Mouse (Mus musculus) monocyte, adult 5-6 weeks (primary cell): ENCODE results near the gene Kbtbd12. TPM values are rescaled to one million over a fixed set of nuclear protein-coding genes. Genes with fewer than 3 reads are reported as not detected.

Experiments
- ATAC-seq: fragments of 153-309, 156-312 bp; replicated peaks from 2 replicates; pipeline ENCODE4 v1.8.0; 2017; ENCODE audit warnings: mild to moderate bottlenecking; ENCODE audit not compliant: low TSS enrichment, insufficient number of reproducible peaks, severe bottlenecking, poor library complexity, low FRiP score
- total RNA-seq: library from RNA; stranded (forward); fragments of 200-1000, 200-491, 200-594 nt; gene quantifications from 3 replicates; pipeline ENCODE4 v1.2.3, GENCODE M21; 2017

Kbtbd12 gene
- not detected in 3 replicates for total RNA-seq

DNA sequence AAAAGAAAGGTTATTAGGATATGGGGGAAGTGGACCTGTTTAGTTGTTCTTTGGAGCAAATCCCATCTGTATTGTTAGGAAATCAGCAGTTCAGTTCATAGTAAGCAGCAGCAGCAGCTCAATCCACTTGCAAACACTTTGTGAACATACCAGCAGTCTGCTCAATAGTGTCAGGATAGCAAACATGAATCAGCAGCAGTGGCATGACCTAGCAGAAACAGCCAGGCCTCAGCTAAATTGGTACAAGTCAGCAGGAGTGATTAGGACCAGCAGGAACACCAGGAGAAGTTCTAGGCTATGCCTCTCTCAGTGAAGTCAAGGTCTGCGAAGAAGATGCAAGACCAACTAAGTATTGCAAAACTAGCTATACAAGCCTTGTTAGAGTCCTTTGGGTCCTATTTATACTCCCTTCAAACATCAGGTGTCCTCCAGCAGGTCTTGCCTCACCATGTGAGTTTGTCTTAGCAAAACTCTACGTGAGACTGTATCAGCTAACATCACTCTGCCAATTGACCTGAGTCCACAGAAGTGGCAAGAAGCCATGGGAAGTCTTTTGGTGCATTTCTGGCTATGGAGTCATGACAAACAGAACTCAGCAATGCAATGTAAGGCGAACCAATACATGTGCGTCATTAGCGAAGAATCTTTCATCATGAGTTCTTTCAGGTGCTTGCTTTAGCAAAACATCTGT is at the start of gene Kbtbd12:
Kbtbd12 (minus strand) TSS at position 340 of the 691 bp plus-strand sequence.
- ATAC-seq, result no peak

DNA sequence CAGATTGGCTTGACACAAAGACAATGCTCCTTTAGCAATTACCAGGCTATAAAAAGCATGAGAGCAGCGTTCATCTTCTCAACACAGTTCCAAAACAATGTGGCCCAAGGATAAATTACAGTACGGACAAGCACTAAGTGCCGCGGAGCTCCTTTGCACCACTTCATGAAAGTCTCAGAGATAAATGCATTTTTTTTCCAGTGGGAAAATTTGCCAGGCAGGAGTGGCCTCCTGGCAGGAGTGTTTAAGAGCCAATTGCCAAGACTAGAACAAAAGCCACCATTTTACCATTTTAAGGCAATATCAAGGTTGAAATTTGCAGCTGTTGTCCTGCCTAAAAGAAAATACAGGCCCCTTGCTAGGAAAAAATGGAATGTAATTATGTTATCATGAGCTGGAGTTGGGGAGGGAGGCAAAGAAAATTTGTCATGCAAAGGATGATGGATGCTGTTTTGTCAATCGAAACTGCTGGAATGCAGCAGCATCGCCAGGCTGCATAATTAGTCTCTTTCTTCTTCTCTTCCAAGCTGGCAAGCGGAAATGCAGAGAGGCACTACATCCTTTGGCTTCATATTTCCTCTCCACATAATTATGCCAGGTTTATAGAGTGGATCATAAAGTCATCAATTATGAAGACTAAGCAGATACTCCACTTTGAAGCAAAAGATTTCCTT is 45.8 kb upstream of the Kbtbd12 start:
- ATAC-seq, result no peak

DNA sequence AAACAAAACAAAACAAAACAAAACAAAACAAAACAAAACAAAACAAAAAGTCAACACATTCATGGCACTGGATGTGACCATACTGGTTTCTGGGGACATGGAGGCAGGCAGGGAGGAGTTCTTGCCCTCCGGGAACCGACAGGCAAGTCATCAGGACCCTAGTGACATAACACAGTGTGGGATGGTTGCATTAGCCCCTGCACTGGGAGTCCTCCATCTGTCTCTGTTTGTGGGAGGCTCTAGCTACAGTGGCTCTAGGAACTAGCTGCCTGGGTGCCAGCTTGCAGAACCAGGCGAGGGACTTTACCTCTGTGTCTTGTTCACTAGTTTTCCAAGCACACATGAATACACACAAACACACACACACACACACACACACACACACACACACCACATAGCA is 43.3 kb upstream of the Kbtbd12 start:
- no peak for ATAC-seq

DNA sequence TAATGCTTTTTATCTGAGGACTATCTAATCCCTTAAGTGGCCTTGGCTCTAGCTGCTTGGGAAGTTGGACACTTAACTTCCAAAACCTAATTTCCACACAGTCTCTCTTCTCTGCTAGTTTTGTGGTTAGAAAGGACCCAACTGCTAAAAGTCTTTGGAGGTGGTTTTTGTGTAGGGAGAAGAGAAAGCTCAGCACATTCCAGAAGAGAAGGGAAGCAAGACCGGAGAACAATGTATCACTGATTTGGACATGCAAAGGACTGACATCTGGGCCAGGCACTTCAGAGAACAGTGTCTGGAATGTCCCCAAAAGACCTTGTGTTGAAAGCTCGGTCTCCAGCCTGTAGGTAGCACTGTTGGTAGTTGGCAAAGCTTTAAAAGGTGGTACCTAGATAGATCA is 40.0 kb upstream of the Kbtbd12 start:
- no peak for ATAC-seq

DNA sequence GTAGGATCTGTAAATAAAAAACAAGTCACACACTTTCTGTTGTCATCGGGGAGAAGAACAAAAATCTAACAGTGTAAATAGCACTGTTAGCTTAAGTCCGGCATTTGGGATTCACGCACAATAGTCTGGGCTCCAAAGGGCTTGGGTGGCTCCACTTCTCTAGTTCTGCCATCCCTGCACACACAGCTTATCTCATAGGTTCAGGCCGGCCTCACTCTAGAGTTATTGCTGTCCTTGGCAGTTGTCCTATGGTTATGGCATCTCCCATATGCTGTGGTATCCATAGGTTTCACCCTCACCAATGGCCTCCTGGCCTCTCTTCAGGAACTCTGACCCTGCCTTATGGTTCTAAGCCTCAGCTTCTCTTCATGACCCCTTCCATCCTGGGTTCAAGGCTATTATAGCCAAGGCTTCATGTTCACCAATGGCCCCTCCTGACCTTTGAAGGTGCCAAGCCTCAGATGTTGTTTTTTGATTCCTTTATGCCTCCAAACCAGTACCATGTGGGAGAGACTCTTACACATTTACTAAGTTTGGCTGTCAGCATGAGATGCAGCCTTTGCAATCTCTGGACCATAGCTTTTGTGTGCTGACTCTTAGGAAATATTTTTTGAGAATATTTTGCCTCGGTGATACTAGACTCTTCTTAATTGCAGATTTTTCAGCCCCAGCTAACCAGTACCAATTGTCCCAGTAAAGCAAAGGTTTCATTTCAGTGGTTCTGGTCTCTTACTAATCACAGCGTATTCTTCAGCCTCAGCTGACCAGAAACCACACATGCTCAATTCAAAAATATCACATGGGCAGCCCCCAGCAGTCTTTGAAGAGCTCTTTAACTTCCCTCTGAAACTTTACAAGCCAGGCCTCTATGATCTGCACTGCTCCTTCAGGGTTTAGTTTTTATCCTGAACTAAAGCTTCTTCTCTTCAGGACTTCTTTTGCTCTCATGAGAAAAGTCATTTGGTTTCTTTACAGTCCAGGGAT is 39.3 kb upstream of the Kbtbd12 start:
- no peak for ATAC-seq

DNA sequence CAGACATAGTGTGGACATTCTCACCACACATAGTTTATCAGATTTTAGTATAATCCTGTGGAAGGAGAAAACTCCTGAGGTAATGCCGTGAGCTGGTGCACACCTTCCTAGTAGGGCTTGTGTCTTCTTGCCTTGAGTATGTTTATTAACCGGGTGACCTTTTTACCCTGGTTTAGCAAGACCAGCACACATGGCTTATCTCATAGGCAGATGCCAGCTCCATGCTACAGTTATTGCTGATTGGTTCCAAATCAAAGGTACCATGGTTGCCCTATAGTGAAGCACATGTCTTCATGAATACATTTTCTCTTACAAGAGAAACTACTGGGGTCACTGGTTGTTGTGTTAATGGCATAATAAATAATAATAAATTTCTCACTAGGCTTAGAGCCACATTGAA is 38.1 kb upstream of the Kbtbd12 start:
- ATAC-seq, result no peak

DNA sequence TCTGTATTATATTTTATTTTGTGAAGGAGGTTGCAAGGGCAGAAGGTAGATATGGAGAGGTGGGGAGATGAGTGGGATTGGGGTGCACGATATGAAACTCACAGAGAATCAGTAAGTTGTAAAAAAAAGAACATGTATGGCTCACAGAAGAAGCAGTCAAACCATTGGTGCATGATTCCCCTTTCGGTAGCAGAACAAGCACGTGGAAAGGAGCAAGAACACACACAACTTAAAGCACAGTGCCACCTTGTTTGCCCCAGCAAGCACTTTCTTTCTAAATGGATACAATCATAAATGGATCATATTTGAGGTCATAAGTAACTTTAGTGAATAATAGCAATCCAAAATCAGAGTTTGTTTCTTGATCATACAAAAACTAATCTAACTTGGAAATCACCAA is 24.5 kb upstream of the Kbtbd12 start:
- ATAC-seq, result no peak

DNA sequence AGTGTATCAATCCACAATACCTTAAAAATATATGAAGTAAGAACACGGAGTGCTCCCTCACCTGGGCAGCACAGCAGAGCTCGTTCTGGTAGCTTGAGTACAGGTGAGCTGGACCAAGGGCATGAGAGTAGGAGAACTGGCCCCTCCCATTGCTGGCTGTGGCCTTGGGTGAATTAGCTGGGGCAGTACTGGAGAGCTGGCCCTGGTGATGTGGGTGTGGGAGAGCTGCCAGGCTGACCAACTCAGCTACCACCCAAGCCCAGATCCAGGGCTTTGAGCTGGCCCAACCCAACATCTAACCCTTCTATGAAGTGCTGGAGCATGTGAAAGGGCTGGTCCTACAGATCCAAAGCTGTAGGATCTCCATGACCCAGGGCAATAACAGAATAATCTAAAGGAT is 23.9 kb upstream of the Kbtbd12 start:
- no peak for ATAC-seq

DNA sequence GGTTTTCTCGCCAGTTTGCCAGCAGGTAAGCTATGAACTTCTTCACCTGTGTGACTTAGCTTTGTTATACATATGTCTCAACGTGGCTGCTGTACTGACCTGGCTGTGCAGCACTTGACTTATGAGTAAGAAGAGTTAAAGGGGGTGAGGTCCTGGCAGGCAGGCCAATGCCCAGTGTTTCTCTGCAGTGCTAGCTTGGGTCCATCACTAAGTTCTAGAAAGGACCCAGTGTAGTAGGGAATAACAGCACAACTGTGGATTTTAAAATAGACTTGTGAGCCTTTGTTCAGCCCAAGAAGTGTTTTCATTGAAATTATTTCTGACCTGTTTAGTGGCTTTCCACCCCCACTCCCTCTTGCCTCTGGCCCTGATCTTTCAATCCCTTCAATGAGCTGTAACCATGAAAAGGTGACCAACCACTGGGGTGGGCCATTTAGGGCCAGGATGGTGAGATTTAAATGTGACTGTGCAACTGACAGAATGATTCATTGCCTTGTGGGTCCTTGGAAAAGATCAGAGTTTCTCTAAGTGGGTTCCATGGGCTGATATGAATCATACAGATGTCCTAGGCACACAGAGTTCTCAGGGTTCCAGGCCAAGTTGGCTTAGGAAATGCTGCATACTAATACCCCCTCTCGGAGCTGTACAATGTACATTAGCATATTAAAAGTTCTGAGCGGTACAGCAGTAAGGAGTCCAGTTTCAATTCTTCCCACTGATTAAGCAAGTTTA is 10.0 kb upstream of the Kbtbd12 start:
- no peak for ATAC-seq

DNA sequence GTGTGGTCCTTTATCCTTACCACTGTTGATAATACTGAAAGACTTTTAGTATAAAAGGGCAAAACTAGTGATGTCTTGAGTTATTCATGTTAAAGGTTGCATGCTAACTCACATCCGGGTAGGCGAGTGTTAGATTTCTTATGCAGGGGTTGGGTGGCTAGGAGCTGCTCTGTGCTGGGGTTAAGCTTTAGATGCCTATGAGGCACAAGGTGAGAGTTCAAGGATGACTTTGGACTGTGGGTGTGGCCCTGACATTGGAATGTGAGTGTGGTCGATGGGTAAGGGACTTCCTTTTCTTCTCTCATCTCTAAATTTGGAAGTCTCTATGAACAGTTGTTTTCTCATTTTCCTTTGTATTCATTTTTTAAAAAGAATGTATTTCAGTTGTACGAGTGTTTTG is 7.0 kb upstream of the Kbtbd12 start:
- no peak for ATAC-seq

DNA sequence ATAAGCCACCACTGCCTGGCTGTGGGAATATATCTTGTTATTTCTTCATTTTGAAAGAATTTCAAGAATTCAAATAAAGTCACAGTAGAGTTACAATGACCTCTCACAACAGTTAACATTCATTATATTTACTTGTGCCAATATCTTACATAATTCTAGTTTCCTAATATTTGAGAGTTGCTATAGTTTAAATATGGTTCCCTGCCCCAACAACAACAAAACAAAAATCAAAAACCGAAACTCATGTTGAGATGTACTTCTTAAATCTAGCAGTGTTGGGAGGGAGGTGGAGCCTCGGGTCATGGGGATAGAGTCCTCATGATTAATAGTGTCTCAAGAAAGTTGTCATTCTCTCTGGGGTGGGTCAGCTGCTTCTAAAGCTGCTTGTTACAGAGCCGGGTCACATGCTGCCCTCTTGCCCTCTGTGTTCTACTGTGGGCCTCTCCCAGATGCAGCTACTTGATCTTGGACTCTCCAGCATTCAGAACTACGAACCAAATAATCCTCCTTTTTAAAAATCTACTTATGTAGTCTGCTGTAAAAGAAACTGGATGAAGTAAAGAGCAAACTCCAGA is 3.7 kb upstream of the Kbtbd12 start:
- ATAC-seq, result no peak

DNA sequence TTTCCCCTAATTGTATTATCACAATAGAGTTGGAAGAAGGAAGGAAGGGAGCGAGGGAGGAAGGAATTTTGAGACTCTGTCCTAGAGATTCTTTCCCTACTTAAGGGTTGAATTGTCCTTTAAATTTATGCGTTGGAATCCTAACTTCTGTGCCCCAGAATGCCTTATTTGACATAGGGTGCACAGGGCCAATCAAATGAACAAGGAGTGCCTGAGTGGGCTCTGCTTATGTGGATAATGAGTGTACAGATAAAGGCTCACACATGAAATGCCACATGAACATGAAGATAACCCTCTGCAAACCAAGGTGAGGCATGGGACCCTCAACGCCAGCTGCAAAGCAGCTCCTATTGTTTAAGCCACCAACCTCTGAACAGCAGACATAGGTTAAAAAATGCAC is 2.6 kb upstream of the Kbtbd12 start:
- ATAC-seq, result no peak

DNA sequence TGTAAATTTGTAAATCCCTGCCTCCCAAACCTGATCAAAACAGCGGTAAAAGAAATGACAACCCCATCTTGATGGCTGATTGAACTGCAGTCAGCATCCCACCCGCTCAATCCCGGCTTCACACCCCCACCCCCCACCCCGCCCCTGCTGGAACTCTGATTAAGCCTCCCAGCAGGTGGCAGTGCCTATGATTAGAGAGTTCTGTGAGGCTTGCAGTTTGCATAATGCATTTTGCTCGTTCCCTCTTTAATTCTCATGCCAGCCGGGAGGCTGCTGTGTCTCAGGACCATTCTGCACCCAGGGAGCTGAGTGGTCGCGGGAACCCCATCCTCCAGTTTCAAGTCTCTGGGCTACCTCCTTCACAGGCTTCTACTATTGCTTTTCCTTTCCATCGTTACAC is 2.2 kb upstream of the Kbtbd12 start:
- no peak for ATAC-seq

DNA sequence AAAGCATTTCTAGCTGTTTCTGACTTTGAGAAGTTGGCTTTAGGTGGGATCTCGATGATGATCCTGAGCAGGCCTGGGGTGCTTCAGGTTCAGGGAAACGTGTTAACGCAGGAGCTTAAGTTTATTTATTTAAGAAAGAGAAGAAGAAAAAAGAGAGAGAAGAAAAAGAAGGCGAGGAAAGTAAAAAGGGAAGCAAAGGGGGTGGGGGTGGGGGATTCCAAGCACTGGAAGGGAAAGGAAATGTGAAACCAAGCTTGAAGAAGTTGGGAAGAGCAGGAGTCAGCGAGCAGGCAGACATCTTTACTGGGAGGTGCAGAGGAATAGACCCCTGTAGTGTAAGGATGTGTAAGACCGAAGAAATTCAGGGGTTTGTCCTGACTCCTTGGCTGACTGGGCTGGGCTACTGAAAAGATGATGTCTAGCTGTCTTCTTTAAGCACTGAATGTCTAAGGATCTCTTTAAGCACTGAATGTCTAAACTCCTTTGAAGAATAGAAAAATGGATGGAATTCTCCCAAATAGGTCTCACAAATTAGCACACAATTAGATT is 1.7 kb upstream of the Kbtbd12 start:
- no peak for ATAC-seq

DNA sequence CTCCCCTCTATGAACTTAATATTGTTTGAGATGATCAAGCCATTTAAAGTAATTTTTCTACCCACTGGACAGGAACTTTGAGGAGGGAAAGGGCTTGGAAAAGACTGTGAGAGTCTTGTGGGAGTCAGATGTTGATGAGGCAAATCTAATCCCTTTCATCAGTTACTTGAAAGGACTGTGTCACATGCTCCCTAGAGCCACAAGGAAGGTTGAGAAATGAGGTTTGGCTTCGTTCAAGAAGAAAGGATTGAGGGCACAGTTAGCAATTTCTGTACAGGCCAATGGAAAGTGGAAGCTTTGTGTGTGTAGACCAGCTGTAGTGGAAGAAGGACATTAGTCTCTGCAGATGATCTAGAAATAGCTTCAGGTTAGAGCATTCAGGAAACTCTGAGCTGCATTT is 1.2 kb upstream of the Kbtbd12 start:
- no peak for ATAC-seq

DNA sequence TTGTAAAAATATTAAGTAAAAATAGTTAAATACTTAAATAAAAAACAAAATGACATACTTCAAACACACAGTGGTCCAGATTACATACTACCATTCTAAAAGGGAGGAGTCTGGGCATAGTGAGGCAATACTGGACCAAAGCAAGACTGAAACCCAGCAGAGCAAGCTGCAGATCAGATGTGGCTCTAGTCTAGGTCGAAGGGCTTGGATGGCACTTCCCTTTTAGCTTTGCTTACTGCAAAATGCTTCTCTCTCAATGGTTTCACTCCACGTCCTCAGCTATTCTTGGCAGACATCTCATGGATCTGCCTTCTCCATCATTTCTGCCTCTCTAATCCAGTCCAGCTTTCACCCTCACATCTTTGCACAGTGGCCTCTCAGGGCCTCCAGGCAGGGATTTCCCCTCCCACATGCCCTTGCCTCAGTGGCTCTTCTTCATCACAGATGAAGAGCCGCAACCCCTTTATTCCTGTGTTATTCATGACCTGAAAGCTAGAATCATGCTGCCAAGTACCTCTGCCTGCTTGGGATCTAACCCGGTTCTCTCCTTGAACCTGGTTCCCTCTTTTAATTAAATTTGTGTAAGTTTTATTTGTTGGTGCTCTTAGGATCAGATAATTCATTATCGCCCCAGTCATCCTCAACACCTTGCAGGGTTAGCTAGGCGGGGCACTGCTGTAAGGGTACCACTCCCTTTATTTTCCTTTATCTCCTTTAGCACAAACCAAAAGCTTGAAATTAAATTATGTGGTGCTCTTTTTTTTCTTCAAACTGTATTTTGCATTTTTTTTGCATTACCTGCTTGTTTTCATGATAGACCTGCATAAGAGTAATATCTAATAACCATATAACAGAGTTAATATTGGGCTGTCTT is 1.6 kb downstream of the Kbtbd12 start:
- ATAC-seq, result no peak

DNA sequence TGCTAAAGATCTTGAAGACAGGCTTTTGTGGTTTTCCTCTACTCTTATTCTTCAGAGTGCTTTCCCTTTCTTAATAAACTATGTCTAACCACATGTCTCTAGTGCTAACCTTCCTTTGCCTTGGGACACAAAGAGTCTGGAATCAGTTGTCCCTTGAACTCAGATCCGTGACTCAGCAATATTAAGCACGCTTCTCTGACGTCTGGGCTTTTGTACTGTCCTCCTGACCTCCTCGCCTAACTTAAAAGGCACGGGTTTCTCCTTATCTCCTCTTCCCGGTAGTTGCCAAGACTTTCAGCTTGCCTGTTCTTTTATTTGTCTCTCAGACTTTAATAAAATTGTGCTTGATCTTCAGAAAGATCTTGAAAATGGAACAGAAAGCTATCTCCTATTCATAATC is 6.5 kb downstream of the Kbtbd12 start:
- no peak for ATAC-seq
